Mouse (Mus musculus) thymus, postnatal 25 days (tissue): ENCODE measurements around the gene Tchh.
"Not testable (repeated sequence)": the region's sequence is repeated elsewhere in the genome, so short reads cannot be mapped to it uniquely, and the experiment has no call there.

Source experiments
- DNase-seq: peaks from one replicate; pipeline ENCODE4 v3.0.0; 2022

Gene Tchh

GRCm38 (mm10) chr3:93442030-93442429, at the start of gene Tchh:
TSS of gene Tchh (plus strand) at chr3:93442330.
- no peak for DNase-seq

GRCm38 (mm10) chr3:93393366-93393765, 48.8 kb upstream of the Tchh start, which contains the start of gene Rptn:
TSS of gene Rptn (plus strand) at chr3:93393699.
- DNase-seq, result no peak

GRCm38 (mm10) chr3:93403936-93404335, 38.2 kb upstream of the Tchh start:
- no peak for DNase-seq

GRCm38 (mm10) chr3:93406992-93407391, 35.1 kb upstream of the Tchh start:
- peak; percentile 7 for DNase-seq

- DNase-seq, result no peak
Observed at GRCm38 (mm10) chr3:93411905-93412304, 30.2 kb upstream of the Tchh start.

GRCm38 (mm10) chr3:93431673-93432072, 10.5 kb upstream of the Tchh start:
- no peak for DNase-seq

- no peak for DNase-seq
Observed at GRCm38 (mm10) chr3:93443501-93444101, 1.5 kb downstream of the Tchh start.

- DNase-seq, result peak; percentile 23
Observed at GRCm38 (mm10) chr3:93444343-93445164, 2.4 kb downstream of the Tchh start.

- no peak for DNase-seq
Observed at GRCm38 (mm10) chr3:93445165-93445705, 3.1 kb downstream of the Tchh start.

- no peak for DNase-seq
Observed at GRCm38 (mm10) chr3:93446128-93446755, 4.1 kb downstream of the Tchh start.

- not testable (repeated sequence) for DNase-seq
Observed at GRCm38 (mm10) chr3:93446756-93447137, 4.6 kb downstream of the Tchh start.

GRCm38 (mm10) chr3:93447138-93447841, 5.2 kb downstream of the Tchh start:
- no peak for DNase-seq

- no peak for DNase-seq
Observed at GRCm38 (mm10) chr3:93466556-93466955, 24.4 kb downstream of the Tchh start.

- no peak for DNase-seq
Observed at GRCm38 (mm10) chr3:93467130-93467529, 25.0 kb downstream of the Tchh start.

- no peak for DNase-seq
Observed at GRCm38 (mm10) chr3:93468561-93468960, 26.4 kb downstream of the Tchh start, which contains the start of gene Tchhl1. TSS of gene Tchhl1 (plus strand) at chr3:93468754.

- DNase-seq, result no peak
Observed at GRCm38 (mm10) chr3:93469629-93470028, 27.5 kb downstream of the Tchh start.

GRCm38 (mm10) chr3:93480053-93480452, 37.9 kb downstream of the Tchh start:
- no peak for DNase-seq

- DNase-seq, result no peak
Observed at GRCm38 (mm10) chr3:93481982-93482616, 40.0 kb downstream of the Tchh start.

- DNase-seq, result no peak
Observed at GRCm38 (mm10) chr3:93485611-93486010, 43.5 kb downstream of the Tchh start.

- no peak for DNase-seq
Observed at GRCm38 (mm10) chr3:93488541-93488940, 46.4 kb downstream of the Tchh start.

- DNase-seq, result no peak
Observed at GRCm38 (mm10) chr3:93492176-93492575, 50.0 kb downstream of the Tchh start.

GRCm38 (mm10) chr3:93493992-93494391, 51.9 kb downstream of the Tchh start:
- DNase-seq, result peak; percentile 42
